Mouse (Mus musculus) embryonic facial prominence, embryonic 15.5 days (tissue): ENCODE measurements around the gene Med20. TPM values are rescaled to one million over a fixed set of nuclear protein-coding genes. Genes with fewer than 3 reads are reported as not detected.

ENCODE experiments used
- ATAC-seq: fragments of 200-750 bp; cut with Nextera tagmentation; 2 replicates; pipeline ENCODE4 v1.8.0; 2017; ENCODE audit warnings: low read depth, moderate TSS enrichment; ENCODE audit not compliant: insufficient number of reproducible peaks, low FRiP score, low TSS enrichment
- H3K27ac ChIP-seq: fragments of 300-500 bp; sonication (generic); replicated peaks from 2 replicates; pipeline ENCODE4 v1.5.1; 2015; ENCODE audit warnings: mild to moderate bottlenecking, inconsistent platforms
- H3K27me3 ChIP-seq: fragments of 300-500 bp; sonication (generic); 2 replicates; pipeline ENCODE4 v1.6.1; 2015; ENCODE audit warnings: inconsistent platforms
- H3K36me3 ChIP-seq: fragments of 300-500 bp; sonication (generic); 2 replicates; pipeline ENCODE4 v1.6.1; 2015; ENCODE audit warnings: mild to moderate bottlenecking, inconsistent platforms
- H3K4me1 ChIP-seq: fragments of 300-500 bp; sonication (generic); 2 replicates; pipeline ENCODE4 v1.6.1; 2015; ENCODE audit warnings: inconsistent platforms
- H3K4me2 ChIP-seq: fragments of 300-500 bp; sonication (generic); replicated peaks from 2 replicates; pipeline ENCODE4 v1.6.1; 2015; ENCODE audit warnings: mild to moderate bottlenecking, inconsistent platforms
- H3K4me3 ChIP-seq: fragments of 300-500 bp; sonication (generic); replicated peaks from 2 replicates; pipeline ENCODE4 v1.5.1; 2015; ENCODE audit warnings: mild to moderate bottlenecking, inconsistent platforms
- H3K9ac ChIP-seq: fragments of 300-500 bp; sonication (generic); 2 replicates; pipeline ENCODE4 v1.6.1; 2015; ENCODE audit warnings: inconsistent platforms
- H3K9me3 ChIP-seq: fragments of 300-500 bp; sonication (generic); replicated peaks from 2 replicates; pipeline ENCODE4 v1.6.1; 2016; ENCODE audit warnings: inconsistent platforms
- WGBS: fragments of 180-500 bp; shearing (Covaris S2); methylation state at CpG from one replicate; pipeline ENCODE4 v1.1.7; 2015; 5-methylcytosine and 5-hydroxymethylcytosine counted together
- polyA plus RNA-seq: library from polyadenylated mRNA; unstranded; fragments of >200 nt; fragmentation: Nextera tagmentation; extraction: Ambion mirVana; gene quantifications from 2 replicates; pipeline ENCODE4 v1.2.1, GENCODE M21; 2015

Med20 gene
- polyA plus RNA-seq, 1 experiment from 2014 or later: 51.9 TPM

- H3K27ac ChIP-seq: no peak overlapping the region
- 75% methylated on average over 6 of the region's 6 CpGs for WGBS
Measured at GRCm38 (mm10) chr17:47578655-47579054, 32.7 kb upstream of the Med20 start.

GRCm38 (mm10) chr17:47580962-47581361, 30.4 kb upstream of the Med20 start:
- Histone ChIP-seq H3K4me2 (no peak overlapping the region), H3K4me3 (no peak overlapping the region), H3K9ac (no peak overlapping the region), H3K9me3 (no peaks in the 10 kb centered on the region), H3K27ac (no peak overlapping the region), H3K4me1 (no peaks in the 10 kb centered on the region), H3K27me3 (no peaks in the 10 kb centered on the region), H3K36me3 (no peaks in the 10 kb centered on the region)
- no peak for ATAC-seq
- WGBS: 87% methylated on average over 4 of the region's 4 CpGs

More at GRCm38 (mm10) chr17:47578655-47579054, 32.7 kb upstream of the Med20 start:
- no peaks in the 10 kb centered on the region for H3K36me3 ChIP-seq
- no peak for ATAC-seq
- H3K4me1 ChIP-seq: peaks cover 2% of the 10 kb centered on the region; the same call in 1 of the 2 replicates
- no peaks in the 10 kb centered on the region for H3K9me3 ChIP-seq
- H3K4me2 ChIP-seq: no peak overlapping the region
- H3K27me3 ChIP-seq: no peaks in the 10 kb centered on the region
- no peak overlapping the region for H3K9ac ChIP-seq
- no peak overlapping the region for H3K4me3 ChIP-seq

GRCm38 (mm10) chr17:47588517-47588916, 22.9 kb upstream of the Med20 start:
- no peak overlapping the region for H3K4me3 ChIP-seq
- no peak for ATAC-seq
- no peaks in the 10 kb centered on the region for H3K36me3 ChIP-seq
- no peak overlapping the region for H3K4me2 ChIP-seq
- H3K27me3 ChIP-seq: no peaks in the 10 kb centered on the region
- peaks cover 7% of the 10 kb centered on the region for H3K4me1 ChIP-seq
- no peak overlapping the region for H3K9ac ChIP-seq
- H3K27ac ChIP-seq: no peak overlapping the region
- H3K9me3 ChIP-seq: no peaks in the 10 kb centered on the region
- 79% methylated on average over 8 of the region's 8 CpGs for WGBS

DNA sequence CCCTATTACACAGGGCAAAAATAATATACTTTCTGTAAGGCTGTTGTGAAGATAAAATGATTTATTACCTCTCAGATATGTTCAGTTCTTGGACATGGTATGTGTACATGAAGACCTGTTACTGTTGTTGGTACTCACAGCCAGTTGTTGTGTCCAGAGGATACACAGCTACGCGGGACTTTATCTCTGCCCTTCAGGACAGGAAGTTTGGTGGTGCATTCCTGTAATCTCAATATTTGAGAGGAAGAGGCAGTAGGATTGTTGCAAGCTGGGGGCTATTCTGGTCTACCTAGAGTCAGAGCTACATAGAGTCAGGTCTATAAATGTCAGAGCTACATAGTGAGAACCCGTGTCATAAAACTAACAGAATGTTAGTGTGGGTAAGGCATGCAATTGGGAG, 20.3 kb upstream of the Med20 start:
- Histone ChIP-seq H3K9me3 (no peaks in the 10 kb centered on the region), H3K27ac (no peak overlapping the region), H3K9ac (no peak overlapping the region), H3K4me3 (no peak overlapping the region), H3K4me1 (peaks cover 10% of the 10 kb centered on the region), H3K4me2 (no peak overlapping the region), H3K27me3 (no peaks in the 10 kb centered on the region), H3K36me3 (no peaks in the 10 kb centered on the region)
- no peak for ATAC-seq
- 81% methylated on average over 3 of the region's 3 CpGs for WGBS

- Histone ChIP-seq H3K4me1 (peaks cover 32% of the 10 kb centered on the region), H3K4me3 (peak overlapping the region; percentile 88), H3K4me2 (peak overlapping the region; percentile 79), H3K36me3 (peaks cover 13% of the 10 kb centered on the region), H3K27ac (peak overlapping the region; percentile 99), H3K9ac (peak overlapping the region; percentile 85), H3K27me3 (no peaks in the 10 kb centered on the region), H3K9me3 (no peaks in the 10 kb centered on the region)
- under 1% methylated on average over 63 of the region's 63 CpGs for WGBS
- peak; percentile 83 for ATAC-seq
Measured at GRCm38 (mm10) chr17:47593215-47593853, 18.0 kb upstream of the Med20 start.

- Histone ChIP-seq H3K36me3 (peaks cover 18% of the 10 kb centered on the region), H3K4me3 (peak overlapping the region; percentile 88), H3K9me3 (no peaks in the 10 kb centered on the region), H3K9ac (peak overlapping the region; percentile 85), H3K27ac (peak overlapping the region; percentile 99), H3K4me2 (peak overlapping the region; percentile 79), H3K4me1 (peaks cover 35% of the 10 kb centered on the region), H3K27me3 (no peaks in the 10 kb centered on the region)
- no peak for ATAC-seq
- WGBS: 1% methylated on average over 13 of the region's 13 CpGs
Measured at GRCm38 (mm10) chr17:47593854-47594182, 17.6 kb upstream of the Med20 start.

- no peak for ATAC-seq
- H3K27me3 ChIP-seq: no peaks in the 10 kb centered on the region
- H3K9ac ChIP-seq: peak overlapping the region; percentile 85
- H3K4me3 ChIP-seq: peak overlapping the region; percentile 88
- H3K9me3 ChIP-seq: no peaks in the 10 kb centered on the region
- peaks cover 24% of the 10 kb centered on the region for H3K36me3 ChIP-seq
- H3K27ac ChIP-seq: peak overlapping the region; percentile 99
- whole genome bisulfite sequencing: under 1% methylated on average over 43 of the region's 43 CpGs
- peaks cover 36% of the 10 kb centered on the region for H3K4me1 ChIP-seq
- H3K4me2 ChIP-seq: peak overlapping the region; percentile 79
Measured at GRCm38 (mm10) chr17:47594183-47594968, 17.0 kb upstream of the Med20 start.

DNA sequence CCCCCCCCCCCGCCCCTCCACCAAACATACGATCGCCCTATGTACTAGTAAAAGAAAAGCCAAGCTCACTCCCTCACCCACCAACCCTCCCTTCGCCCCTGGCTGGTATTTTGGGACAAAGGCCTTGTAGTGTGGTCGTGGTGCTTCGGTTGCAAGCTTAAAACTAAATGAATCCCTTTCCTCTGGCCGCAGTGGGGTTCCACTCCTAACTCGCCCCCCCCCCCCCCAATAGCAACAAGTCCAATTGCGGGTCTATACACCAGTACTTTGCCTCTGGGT, 16.5 kb upstream of the Med20 start:
- Histone ChIP-seq H3K27me3 (no peaks in the 10 kb centered on the region), H3K4me3 (peak overlapping the region; percentile 88), H3K9me3 (no peaks in the 10 kb centered on the region), H3K4me2 (peak overlapping the region; percentile 79), H3K4me1 (peaks cover 41% of the 10 kb centered on the region), H3K36me3 (peaks cover 29% of the 10 kb centered on the region), H3K27ac (peak overlapping the region; percentile 99), H3K9ac (peak overlapping the region; percentile 85)
- under 1% methylated on average over 8 of the region's 9 CpGs for WGBS
- no peak for ATAC-seq

DNA sequence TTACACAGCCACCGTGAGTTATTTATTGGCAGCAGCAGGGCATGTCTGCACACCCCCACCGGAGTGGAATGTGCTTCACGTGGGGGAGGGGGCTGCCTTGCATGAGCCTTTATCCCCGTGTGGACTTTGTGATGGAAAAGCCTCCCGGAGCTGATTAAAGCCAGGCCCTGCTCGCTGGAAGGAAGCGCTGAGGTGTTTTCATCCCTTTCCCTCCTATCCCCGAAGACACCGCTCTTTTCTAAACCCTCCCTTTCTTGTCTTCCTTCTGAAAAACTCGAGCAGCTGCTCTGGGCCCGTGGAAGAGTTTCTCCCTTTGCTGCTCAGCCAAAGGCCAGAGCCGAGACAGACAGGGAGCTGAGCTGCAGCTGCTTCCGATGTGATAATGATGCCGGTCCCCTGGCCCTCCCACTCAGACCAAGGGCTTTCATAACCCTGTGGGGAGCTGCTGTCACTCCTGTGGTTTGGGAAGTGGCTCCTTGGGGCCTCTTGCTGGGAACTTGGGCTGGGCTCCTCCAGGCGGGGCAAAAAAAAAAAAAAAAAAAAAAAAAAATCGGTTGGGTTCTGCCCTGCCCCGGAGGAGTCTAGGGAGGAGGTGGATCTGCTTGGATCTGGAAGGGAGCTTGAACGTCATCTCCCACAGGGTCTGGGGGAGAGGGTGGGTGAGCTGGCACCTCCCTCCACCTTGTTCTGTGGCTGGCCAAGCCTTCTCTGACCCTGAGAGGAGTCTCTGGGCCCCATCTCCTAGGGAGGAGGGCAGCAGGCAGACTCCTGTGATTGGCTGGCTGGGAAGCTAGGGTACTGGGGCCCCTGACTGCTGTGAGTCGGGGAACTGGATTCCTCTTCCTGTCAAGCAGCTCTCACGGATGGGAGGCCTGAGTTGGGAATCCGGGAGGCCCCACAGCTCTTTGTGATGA, 15.9 kb upstream of the Med20 start:
- Histone ChIP-seq H3K9ac (peak overlapping the region; percentile 85), H3K27me3 (no peaks in the 10 kb centered on the region), H3K9me3 (no peaks in the 10 kb centered on the region), H3K36me3 (peaks cover 33% of the 10 kb centered on the region), H3K4me2 (peak overlapping the region; percentile 79), H3K4me1 (peaks cover 41% of the 10 kb centered on the region), H3K4me3 (peak overlapping the region; percentile 88), H3K27ac (peak overlapping the region; percentile 99)
- WGBS: under 1% methylated on average over 21 of the region's 21 CpGs
- ATAC-seq: peak; percentile 85

- ATAC-seq: no peak
- peak overlapping the region; percentile 79 for H3K4me2 ChIP-seq
- peak overlapping the region; percentile 88 for H3K4me3 ChIP-seq
- H3K27ac ChIP-seq: peak overlapping the region; percentile 99
- H3K9ac ChIP-seq: peak overlapping the region; percentile 54
- WGBS: 7% methylated on average over 6 of the region's 6 CpGs
- no peaks in the 10 kb centered on the region for H3K27me3 ChIP-seq
- H3K9me3 ChIP-seq: no peaks in the 10 kb centered on the region
- peaks cover 39% of the 10 kb centered on the region for H3K36me3 ChIP-seq
- peaks cover 41% of the 10 kb centered on the region for H3K4me1 ChIP-seq
Measured at GRCm38 (mm10) chr17:47596162-47596838, 15.1 kb upstream of the Med20 start.

- Histone ChIP-seq H3K4me3 (peak overlapping the region; percentile 88), H3K27ac (peak overlapping the region; percentile 99), H3K4me2 (peak overlapping the region; percentile 79), H3K9ac (peak overlapping the region; percentile 54; the same call in 1 of the 2 replicates), H3K9me3 (no peaks in the 10 kb centered on the region), H3K4me1 (peaks cover 41% of the 10 kb centered on the region), H3K27me3 (no peaks in the 10 kb centered on the region), H3K36me3 (peaks cover 44% of the 10 kb centered on the region)
- 49% methylated on average over 5 of the region's 5 CpGs for WGBS
- ATAC-seq: no peak
Measured at GRCm38 (mm10) chr17:47596839-47597164, 14.6 kb upstream of the Med20 start.
